Mouse (Mus musculus): ENCODE measurements around the gene Olfr54.

GRCm38 (mm10) chr11:51030225-51030624, 16.2 kb downstream of the Olfr54 start:
- no peak for TF ChIP-seq CTCF (conservative IDR thresholded peaks at IDR 0.05 in 1 of 2, IDR thresholded peaks at IDR 0.05 in 1 of 2; ENCODE audit: low read depth in 2 of 2, low read length in 2 of 2)
- TF ChIP-seq EP300 (IDR thresholded peaks at IDR 0.05; ENCODE audit: low read length): no peak
- no peak for TF ChIP-seq TCF12 (IDR thresholded peaks at IDR 0.05; ENCODE audit: low read depth, low read length)
- TF ChIP-seq UBTF (IDR thresholded peaks at IDR 0.05; ENCODE audit: low read depth, low read length): no peak
- TF ChIP-seq CHD2 (IDR thresholded peaks at IDR 0.05; ENCODE audit: low read length): no peak
- no peak for TF ChIP-seq USF1 (IDR thresholded peaks at IDR 0.05; ENCODE audit: low read depth, low read length)
- no peak for TF ChIP-seq POLR2AphosphoS2 (IDR thresholded peaks at IDR 0.05; ENCODE audit: low read depth, low read length)
